Mouse (Mus musculus): ENCODE measurements around the gene Pimreg. TPM values are rescaled to one million over a fixed set of nuclear protein-coding genes. Genes with fewer than 3 reads are reported as not detected.

Pimreg gene
- polyA plus RNA-seq, 1 experiment from 2014 or later, result 279 TPM

- H3K27ac ChIP-seq, result no peak overlapping the region
- no peaks in the 10 kb centered on the region for H3K27me3 ChIP-seq (ENCODE audit: poor library complexity, severe bottlenecking)
- H3K36me3 ChIP-seq (replicated peaks), result no peaks in the 10 kb centered on the region
- no peak overlapping the region for H3K4me3 ChIP-seq
- H3K4me1 ChIP-seq, result peaks cover 11% of the 10 kb centered on the region
- DNase-seq (ENCODE audit: extremely low spot score, low spot score), result no peak
- 45% methylated on average over 3 of the region's 3 CpGs for WGBS
- no peaks in the 10 kb centered on the region for H3K9me3 ChIP-seq
Measured at GRCm38 (mm10) chr11:72078056-72078455, 36.2 kb downstream of the Pimreg start.

DNA sequence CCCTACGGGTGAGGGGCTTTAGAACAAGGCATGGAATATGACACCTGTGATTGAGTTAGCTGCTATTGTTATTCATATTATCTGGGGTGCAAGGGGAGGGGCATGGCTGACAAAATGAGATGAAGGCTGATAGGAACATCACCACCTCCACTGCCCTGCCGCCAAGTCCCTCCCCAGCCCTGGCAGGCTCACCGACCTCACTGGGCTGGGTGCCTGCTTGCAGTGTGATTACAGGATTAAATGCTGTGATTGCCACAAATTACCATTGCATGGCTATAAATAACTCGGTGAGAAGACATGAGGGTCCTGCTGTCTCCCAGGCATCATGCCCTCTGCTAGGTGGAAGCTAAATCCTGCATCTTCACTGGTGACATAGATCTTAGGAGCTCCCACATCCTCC, 36.8 kb downstream of the Pimreg start:
- no peak for DNase-seq (ENCODE audit: extremely low spot score, low spot score)
- Histone ChIP-seq H3K27ac (no peak overlapping the region), H3K4me1 (peaks cover 11% of the 10 kb centered on the region), H3K4me3 (no peak overlapping the region), H3K27me3 (ENCODE audit: poor library complexity, severe bottlenecking) (no peaks in the 10 kb centered on the region), H3K36me3 (replicated peaks) (no peaks in the 10 kb centered on the region), H3K9me3 (no peaks in the 10 kb centered on the region)
- WGBS, result 53% methylated on average over 4 of the region's 4 CpGs

DNA sequence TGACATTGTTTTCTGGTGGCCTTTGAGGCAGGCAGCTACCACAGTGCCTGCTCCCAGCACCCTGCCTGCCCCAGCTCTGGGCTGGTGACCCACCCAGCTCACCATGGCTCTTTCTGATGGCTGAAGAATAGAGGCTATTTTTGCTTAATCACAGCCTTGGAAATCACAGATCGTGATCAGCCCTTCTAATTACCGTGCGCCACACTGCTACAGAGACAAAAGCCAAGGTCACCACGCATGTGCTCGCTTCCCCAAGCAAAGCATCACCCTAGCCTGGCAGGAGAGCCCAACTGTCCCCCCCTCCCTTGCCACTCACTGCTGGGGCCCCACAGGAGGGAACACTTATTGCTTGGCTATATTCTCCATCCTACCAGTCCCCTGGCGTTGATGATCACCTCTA, 38.6 kb downstream of the Pimreg start:
- Histone ChIP-seq H3K36me3 (replicated peaks) (no peaks in the 10 kb centered on the region), H3K27ac (peak overlapping the region; percentile 53), H3K27me3 (ENCODE audit: poor library complexity, severe bottlenecking) (no peaks in the 10 kb centered on the region), H3K9me3 (no peaks in the 10 kb centered on the region), H3K4me3 (no peak overlapping the region), H3K4me1 (peaks cover 15% of the 10 kb centered on the region)
- 83% methylated on average over 6 of the region's 6 CpGs for WGBS
- no peak for DNase-seq (ENCODE audit: extremely low spot score, low spot score)

DNA sequence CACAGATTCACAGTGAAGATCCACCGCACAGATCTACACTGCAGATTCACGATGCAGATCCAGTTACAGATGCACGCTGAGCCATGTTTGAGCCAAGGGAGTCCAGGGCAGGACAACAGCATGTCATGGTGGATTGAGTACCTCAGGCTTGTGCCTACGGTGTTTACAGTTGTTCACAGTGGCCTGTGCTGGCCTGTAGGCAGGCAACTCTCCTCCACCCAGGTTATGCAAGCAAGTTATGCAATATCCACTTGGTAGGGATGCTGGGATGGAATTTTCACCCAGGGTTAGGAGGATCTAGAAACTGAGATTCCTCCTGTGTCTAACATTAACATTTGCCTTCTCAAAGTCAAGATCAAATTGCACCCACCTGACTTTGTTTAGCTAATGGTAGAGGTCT, 40.8 kb downstream of the Pimreg start:
- Histone ChIP-seq H3K4me1 (peaks cover 28% of the 10 kb centered on the region), H3K27ac (no peak overlapping the region), H3K27me3 (ENCODE audit: poor library complexity, severe bottlenecking) (no peaks in the 10 kb centered on the region), H3K36me3 (replicated peaks) (no peaks in the 10 kb centered on the region), H3K4me3 (no peak overlapping the region), H3K9me3 (no peaks in the 10 kb centered on the region)
- no peak for DNase-seq (ENCODE audit: extremely low spot score, low spot score)
- 92% methylated on average over 4 of the region's 4 CpGs for WGBS

- no peaks in the 10 kb centered on the region for H3K36me3 ChIP-seq (replicated peaks)
- H3K9me3 ChIP-seq, result no peaks in the 10 kb centered on the region
- no peak overlapping the region for H3K27ac ChIP-seq
- no peaks in the 10 kb centered on the region for H3K27me3 ChIP-seq (ENCODE audit: poor library complexity, severe bottlenecking)
- WGBS, result 93% methylated on average over 15 of the region's 15 CpGs
- H3K4me3 ChIP-seq, result no peak overlapping the region
- DNase-seq (ENCODE audit: extremely low spot score, low spot score), result no peak
- peaks cover 35% of the 10 kb centered on the region for H3K4me1 ChIP-seq
Measured at GRCm38 (mm10) chr11:72084337-72084736, 42.5 kb downstream of the Pimreg start.

DNA sequence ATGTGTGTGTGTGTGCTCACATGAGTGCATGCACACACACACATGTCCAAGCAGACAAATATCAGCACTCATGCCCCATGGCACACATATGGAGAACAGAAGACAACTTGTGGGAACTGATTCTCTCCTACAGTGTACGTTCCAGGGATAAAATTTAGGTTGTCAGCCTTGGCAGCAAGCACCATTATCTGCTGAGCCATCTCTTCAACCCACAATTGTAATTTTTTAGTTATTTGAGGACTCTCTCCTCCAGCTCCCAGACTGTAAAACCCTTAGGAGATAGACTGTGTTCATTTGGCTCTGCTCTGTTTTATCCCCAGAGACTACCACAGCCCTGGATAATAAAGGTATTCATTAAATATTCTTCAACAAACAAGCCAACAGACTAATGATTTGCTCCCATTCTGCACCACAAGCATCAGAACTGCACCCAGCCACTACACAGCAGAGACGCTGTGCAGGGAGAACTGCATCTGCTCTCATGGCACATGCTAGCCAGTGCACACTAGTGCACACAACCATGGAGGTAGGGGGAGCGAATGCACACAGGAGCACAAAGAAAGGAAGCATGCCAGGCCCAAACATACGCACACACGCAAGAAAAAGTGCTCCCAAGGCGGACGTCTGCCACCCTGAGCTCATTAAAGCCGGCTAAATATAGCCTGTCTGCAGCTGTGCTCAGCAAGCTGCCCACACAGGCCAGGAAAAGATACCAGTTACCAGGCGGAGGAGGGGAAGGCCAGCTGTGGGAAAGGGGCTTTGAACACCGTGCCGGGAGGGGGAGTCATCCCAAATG, 44.6 kb downstream of the Pimreg start:
- Histone ChIP-seq H3K4me3 (no peak overlapping the region), H3K36me3 (replicated peaks) (no peaks in the 10 kb centered on the region), H3K9me3 (no peaks in the 10 kb centered on the region), H3K4me1 (peaks cover 29% of the 10 kb centered on the region), H3K27me3 (ENCODE audit: poor library complexity, severe bottlenecking) (no peaks in the 10 kb centered on the region), H3K27ac (peak overlapping the region; percentile 17; the same call in 1 of the 2 replicates)
- 67% methylated on average over 11 of the region's 11 CpGs for WGBS
- no peak for DNase-seq (ENCODE audit: extremely low spot score, low spot score)

DNA sequence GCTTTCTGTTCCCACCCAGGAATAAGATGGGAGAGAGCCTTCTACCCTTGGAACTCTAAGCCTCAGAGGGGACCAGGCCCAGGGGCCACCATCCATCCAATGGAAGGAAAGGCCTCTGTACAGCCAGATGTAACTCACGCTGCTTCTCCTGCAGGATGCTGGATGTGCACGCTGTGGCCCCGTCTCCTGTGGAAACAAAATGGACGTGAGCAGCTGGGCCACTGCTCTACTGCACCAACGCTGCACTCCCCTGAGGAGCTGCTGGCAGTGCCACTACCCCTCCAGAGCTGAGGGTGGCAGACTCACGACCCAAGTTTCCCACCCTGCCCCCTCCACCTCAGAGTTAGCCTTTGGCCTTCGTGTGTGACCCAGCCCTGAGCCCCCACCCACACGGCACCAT, 50.6 kb downstream of the Pimreg start:
- 73% methylated on average over 8 of the region's 8 CpGs for WGBS
- H3K27ac ChIP-seq, result no peak overlapping the region
- DNase-seq (ENCODE audit: extremely low spot score, low spot score), result no peak
- peaks cover 29% of the 10 kb centered on the region for H3K4me1 ChIP-seq
- no peaks in the 10 kb centered on the region for H3K9me3 ChIP-seq
- no peaks in the 10 kb centered on the region for H3K27me3 ChIP-seq (ENCODE audit: poor library complexity, severe bottlenecking)
- H3K4me3 ChIP-seq, result no peak overlapping the region
- H3K36me3 ChIP-seq (replicated peaks), result no peaks in the 10 kb centered on the region

- WGBS, result 90% methylated on average over 7 of the region's 7 CpGs
- no peaks in the 10 kb centered on the region for H3K27me3 ChIP-seq (ENCODE audit: poor library complexity, severe bottlenecking)
- H3K36me3 ChIP-seq (replicated peaks), result no peaks in the 10 kb centered on the region
- H3K4me1 ChIP-seq, result peaks cover 15% of the 10 kb centered on the region; the same call in 1 of the 2 replicates
- H3K9me3 ChIP-seq, result no peaks in the 10 kb centered on the region
- no peak for DNase-seq (ENCODE audit: extremely low spot score, low spot score)
- no peak overlapping the region for H3K27ac ChIP-seq
- no peak overlapping the region for H3K4me3 ChIP-seq
Measured at GRCm38 (mm10) chr11:72094442-72094841, 52.6 kb downstream of the Pimreg start.

GRCm38 (mm10) chr11:72095994-72096393, 54.2 kb downstream of the Pimreg start:
- H3K27ac ChIP-seq, result no peak overlapping the region
- 61% methylated on average over 3 of the region's 3 CpGs for WGBS
- H3K27me3 ChIP-seq (ENCODE audit: poor library complexity, severe bottlenecking), result no peaks in the 10 kb centered on the region
- H3K4me1 ChIP-seq, result peaks cover 15% of the 10 kb centered on the region; the same call in 1 of the 2 replicates
- no peak for DNase-seq (ENCODE audit: extremely low spot score, low spot score)
- H3K9me3 ChIP-seq, result no peaks in the 10 kb centered on the region
- H3K36me3 ChIP-seq (replicated peaks), result no peaks in the 10 kb centered on the region
- no peak overlapping the region for H3K4me3 ChIP-seq

Other genes with a start within 250 kb of the Pimreg start
- 0.64 and 0.66 TPM in 2 replicates for gene Aipl1, start 4.5 kb upstream of the Pimreg start, polyA plus RNA-seq (2016; fragmentation: Nextera tagmentation; extraction: Ambion mirVana)
- gene Pitpnm3, start 93.7 kb downstream of the Pimreg start, polyA plus RNA-seq (2016; fragmentation: Nextera tagmentation; extraction: Ambion mirVana), result 0.02 and 0.04 TPM in 2 replicates
- gene Gm43951, start 164.8 kb downstream of the Pimreg start, polyA plus RNA-seq (2016; fragmentation: Nextera tagmentation; extraction: Ambion mirVana), result 0.42 and 0.52 TPM in 2 replicates
- gene 4933427D14Rik, start 165.4 kb downstream of the Pimreg start, polyA plus RNA-seq (2016; fragmentation: Nextera tagmentation; extraction: Ambion mirVana), result 16.2 and 16.4 TPM in 2 replicates
- gene Txndc17, start 165.5 kb downstream of the Pimreg start, polyA plus RNA-seq (2016; fragmentation: Nextera tagmentation; extraction: Ambion mirVana), result 172 and 176 TPM in 2 replicates
- gene Med31, start 173.6 kb downstream of the Pimreg start, polyA plus RNA-seq (2016; fragmentation: Nextera tagmentation; extraction: Ambion mirVana), result 44.8 and 47.1 TPM in 2 replicates
- gene Slc13a5, start 225.2 kb downstream of the Pimreg start, polyA plus RNA-seq (2016; fragmentation: Nextera tagmentation; extraction: Ambion mirVana), result 0.20 TPM in 1 of 2 replicates, not detected in the other

Data from forebrain, embryonic 10.5 days (tissue).